Mouse (Mus musculus): ENCODE data around the gene Ccr9.
A peak's percentile ranks its signal among the peaks of the same experiment; 100 is the strongest.
"Not testable (repeated sequence)": the region's sequence is repeated elsewhere in the genome, so short reads cannot be mapped to it uniquely, and the experiment has no call there.

Gene Ccr9

GRCm38 (mm10) chr9:123716301-123716700 lies 38.1 kb downstream of the Ccr9 start:
- no peak for DNase-seq (ENCODE audit: low spot score)

GRCm38 (mm10) chr9:123717186-123718008 lies 39.2 kb downstream of the Ccr9 start, which contains the start of gene Lztfl1:
Gene Lztfl1 (minus strand): TSS chr9:123717697.
- peak; percentile 98 for DNase-seq (ENCODE audit: low spot score)

GRCm38 (mm10) chr9:123722737-123723493 lies 44.7 kb downstream of the Ccr9 start:
- DNase-seq (ENCODE audit: low spot score), result no peak

GRCm38 (mm10) chr9:123731271-123731670 lies 53.0 kb downstream of the Ccr9 start:
- no peak for DNase-seq (ENCODE audit: low spot score)

GRCm38 (mm10) chr9:123734133-123734532 lies 55.9 kb downstream of the Ccr9 start:
- DNase-seq (ENCODE audit: low spot score), result no peak

GRCm38 (mm10) chr9:123740799-123741198 lies 62.6 kb downstream of the Ccr9 start:
- DNase-seq (ENCODE audit: low spot score), result no peak

GRCm38 (mm10) chr9:123749687-123750086 lies 71.4 kb downstream of the Ccr9 start:
- not testable (repeated sequence) for DNase-seq (ENCODE audit: low spot score)

GRCm38 (mm10) chr9:123754333-123754732 lies 76.1 kb downstream of the Ccr9 start:
- DNase-seq (ENCODE audit: low spot score), result no peak

- no peak for DNase-seq (ENCODE audit: low spot score)
These were observed 78.5 kb downstream of the Ccr9 start for GRCm38 (mm10) chr9:123756752-123757151.

GRCm38 (mm10) chr9:123757326-123757725 lies 79.1 kb downstream of the Ccr9 start:
- no peak for DNase-seq (ENCODE audit: low spot score)

- no peak for DNase-seq (ENCODE audit: low spot score)
These were observed 79.9 kb downstream of the Ccr9 start for GRCm38 (mm10) chr9:123758156-123758555.

- no peak for DNase-seq (ENCODE audit: low spot score)
These were observed 80.4 kb downstream of the Ccr9 start for GRCm38 (mm10) chr9:123758645-123759044.

- DNase-seq (ENCODE audit: low spot score), result no peak
These were observed 82.6 kb downstream of the Ccr9 start for GRCm38 (mm10) chr9:123760806-123761205.

GRCm38 (mm10) chr9:123762886-123763285 lies 84.6 kb downstream of the Ccr9 start:
- DNase-seq (ENCODE audit: low spot score), result no peak

GRCm38 (mm10) chr9:123763771-123764170 lies 85.5 kb downstream of the Ccr9 start:
- DNase-seq (ENCODE audit: low spot score), result no peak

- no peak for DNase-seq (ENCODE audit: low spot score)
These were observed 88.8 kb downstream of the Ccr9 start for GRCm38 (mm10) chr9:123766996-123767395.

GRCm38 (mm10) chr9:123768443-123768842 lies 90.2 kb downstream of the Ccr9 start:
- no peak for DNase-seq (ENCODE audit: low spot score)

GRCm38 (mm10) chr9:123769532-123769931 lies 91.3 kb downstream of the Ccr9 start:
- DNase-seq (ENCODE audit: low spot score), result no peak

- peak; percentile 9 for DNase-seq (ENCODE audit: low spot score)
These were observed 95.1 kb downstream of the Ccr9 start for GRCm38 (mm10) chr9:123773299-123773698.

GRCm38 (mm10) chr9:123788855-123789529 lies 110.8 kb downstream of the Ccr9 start:
- DNase-seq (ENCODE audit: low spot score), result no peak

GRCm38 (mm10) chr9:123796174-123796573 lies 117.9 kb downstream of the Ccr9 start:
- peak; percentile 42 for DNase-seq (ENCODE audit: low spot score)

- DNase-seq (ENCODE audit: low spot score), result no peak
These were observed 123.3 kb downstream of the Ccr9 start for GRCm38 (mm10) chr9:123801527-123801926.

- DNase-seq (ENCODE audit: low spot score), result no peak
These were observed 124.2 kb downstream of the Ccr9 start for GRCm38 (mm10) chr9:123802421-123802820.
